Mouse (Mus musculus) E14TG2a.4 (cell line): ENCODE data around the gene Sema5a.

Experiments used
- CTCF ChIP-seq: conservative IDR thresholded peaks from 2 replicates; pipeline ENCODE4 v1.5.1; 2014; ENCODE audit warnings: low read length
- NANOG ChIP-seq: IDR thresholded peaks from 2 replicates; pipeline ENCODE4 v1.6.1; 2014; ENCODE audit warnings: borderline replicate concordance, low read length, mixed read lengths
- POU5F1 ChIP-seq: IDR thresholded peaks from 2 replicates; pipeline ENCODE4 v1.6.1; 2014; ENCODE audit warnings: low read length, borderline replicate concordance

DNA sequence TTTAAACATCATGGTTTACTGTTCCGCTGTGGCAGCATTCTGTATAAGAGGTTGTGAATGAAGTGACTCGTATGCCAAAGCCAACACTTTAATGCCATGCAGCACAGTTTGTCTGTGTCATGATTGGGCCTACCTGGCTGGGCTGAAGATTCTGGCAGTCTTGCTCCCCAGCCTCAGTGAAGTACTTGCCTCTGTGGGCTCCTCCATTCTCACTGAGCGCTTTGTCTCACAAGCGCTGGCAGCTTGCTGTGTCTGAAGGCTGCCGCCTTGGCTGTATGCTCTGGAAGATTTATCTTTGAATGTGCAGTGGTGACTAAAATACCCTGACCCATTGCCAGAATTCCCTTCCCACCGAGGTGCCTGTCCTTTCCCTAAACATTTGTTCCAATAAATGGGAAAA, 178.0 kb downstream of the Sema5a start:
- TF ChIP-seq CTCF (no peak), POU5F1 (no peak), NANOG (no peak)
